Mouse (Mus musculus): ENCODE data around the gene Traf3ip1.
A peak's percentile ranks its signal among the peaks of the same experiment; 100 is the strongest.
"Not testable (repeated sequence)": the region's sequence is repeated elsewhere in the genome, so short reads cannot be mapped to it uniquely, and the experiment has no call there.

Traf3ip1 gene

GRCm38 (mm10) chr1:91466186-91466585 is 28.3 kb upstream of the Traf3ip1 start:
- DNase-seq: peak; percentile 67

GRCm38 (mm10) chr1:91469888-91470419 is 24.5 kb upstream of the Traf3ip1 start:
- no peak for DNase-seq

GRCm38 (mm10) chr1:91478145-91478544 is 16.3 kb upstream of the Traf3ip1 start:
- not testable (repeated sequence) for DNase-seq

GRCm38 (mm10) chr1:91478958-91479357 is 15.5 kb upstream of the Traf3ip1 start:
- DNase-seq: no peak

DNA sequence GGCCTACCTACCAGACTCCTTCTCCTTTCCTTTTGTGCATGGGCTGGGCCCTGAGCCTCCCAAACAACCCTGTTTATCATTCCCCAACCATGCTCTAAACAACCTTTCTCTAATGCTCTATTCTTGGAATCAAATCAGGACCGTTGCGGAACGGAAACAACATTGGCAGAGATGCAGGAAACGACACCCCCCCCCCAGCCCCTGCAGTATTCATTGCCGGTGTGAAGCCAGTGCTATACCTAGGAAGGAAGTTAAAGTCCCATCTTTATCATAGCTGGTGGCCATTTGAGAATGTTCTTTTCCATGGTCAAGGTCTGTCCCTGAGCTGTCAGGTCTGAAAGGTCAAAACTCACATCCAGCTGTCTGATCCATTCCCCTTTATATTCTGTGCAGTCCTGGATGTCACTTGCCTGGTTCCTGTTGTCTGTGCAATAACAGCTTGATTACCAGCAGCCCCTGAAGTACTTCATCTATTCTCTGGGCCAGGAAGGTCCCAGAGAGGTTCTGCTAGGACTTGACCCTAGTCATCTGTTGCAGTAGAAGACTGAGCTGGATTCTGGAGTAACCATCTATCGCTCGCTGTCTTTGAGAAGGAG is 11.7 kb upstream of the Traf3ip1 start:
- no peak for DNase-seq

GRCm38 (mm10) chr1:91483304-91484010 is 11.0 kb upstream of the Traf3ip1 start:
- peak; percentile 87 for DNase-seq

GRCm38 (mm10) chr1:91484011-91484346 is 10.5 kb upstream of the Traf3ip1 start:
- DNase-seq: peak; percentile 34

DNA sequence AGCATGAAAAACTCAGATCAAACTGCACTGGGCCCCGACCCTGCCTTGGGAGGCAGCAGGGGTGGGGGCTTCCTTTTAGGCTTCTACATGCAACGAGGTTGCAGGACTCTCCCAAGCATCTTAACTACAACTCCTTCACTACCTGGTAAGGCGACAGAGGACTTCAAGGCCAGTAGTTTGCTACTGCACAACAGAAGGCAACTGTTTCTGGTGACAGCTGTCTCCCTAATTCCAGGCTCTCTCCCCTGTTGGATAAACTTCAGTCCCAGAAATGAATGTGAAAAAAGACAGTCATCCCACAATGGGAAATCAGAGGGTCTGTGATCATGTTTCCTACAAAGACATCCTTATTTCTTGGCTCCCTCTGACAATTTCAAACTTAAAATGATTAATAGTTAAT is 9.0 kb upstream of the Traf3ip1 start:
- DNase-seq: no peak

DNA sequence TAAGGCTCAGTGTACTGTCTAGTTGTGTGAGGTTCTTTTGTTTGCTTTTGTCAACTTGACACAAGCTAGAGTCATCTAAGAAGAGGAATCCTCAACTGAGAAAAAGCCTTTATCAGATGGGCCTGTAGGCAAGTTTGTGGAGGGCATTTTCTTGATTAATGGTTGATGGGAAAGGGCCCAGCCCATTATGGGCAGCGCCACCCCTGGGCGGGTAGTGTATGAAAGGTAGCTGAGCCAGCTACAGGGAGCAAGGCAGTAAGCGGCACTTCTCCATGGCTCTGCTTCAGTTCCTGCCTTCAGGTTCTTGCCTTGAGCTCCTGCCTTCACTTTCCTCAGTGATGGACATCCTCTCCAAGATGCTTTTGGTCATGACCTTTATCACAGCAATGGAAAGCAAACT is 8.3 kb upstream of the Traf3ip1 start:
- no peak for DNase-seq

DNA sequence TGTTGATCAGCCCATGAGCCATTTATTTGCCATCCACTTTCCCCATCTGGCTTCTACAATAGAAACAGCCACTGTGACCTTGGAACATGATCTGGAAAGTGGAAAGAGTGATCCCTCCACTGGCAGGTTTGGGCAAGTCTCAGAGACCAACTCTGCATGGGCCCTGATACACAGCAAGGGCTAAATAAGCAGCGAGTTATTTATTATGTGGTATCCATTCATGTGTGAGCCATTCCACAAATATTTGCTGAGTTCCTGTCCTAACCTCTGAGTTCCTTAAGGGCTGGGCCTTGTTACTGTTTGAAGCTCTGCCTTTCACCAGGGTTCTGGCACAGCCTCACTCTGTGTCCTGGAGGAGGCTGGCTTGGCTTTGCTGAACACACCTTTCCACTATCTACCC is 4.1 kb upstream of the Traf3ip1 start:
- DNase-seq: peak; percentile 34

- no peak for DNase-seq
These were observed 1.7 kb upstream of the Traf3ip1 start for GRCm38 (mm10) chr1:91492740-91493139.

GRCm38 (mm10) chr1:91493938-91494337 is 509 bp upstream of the Traf3ip1 start:
- DNase-seq: no peak

DNA sequence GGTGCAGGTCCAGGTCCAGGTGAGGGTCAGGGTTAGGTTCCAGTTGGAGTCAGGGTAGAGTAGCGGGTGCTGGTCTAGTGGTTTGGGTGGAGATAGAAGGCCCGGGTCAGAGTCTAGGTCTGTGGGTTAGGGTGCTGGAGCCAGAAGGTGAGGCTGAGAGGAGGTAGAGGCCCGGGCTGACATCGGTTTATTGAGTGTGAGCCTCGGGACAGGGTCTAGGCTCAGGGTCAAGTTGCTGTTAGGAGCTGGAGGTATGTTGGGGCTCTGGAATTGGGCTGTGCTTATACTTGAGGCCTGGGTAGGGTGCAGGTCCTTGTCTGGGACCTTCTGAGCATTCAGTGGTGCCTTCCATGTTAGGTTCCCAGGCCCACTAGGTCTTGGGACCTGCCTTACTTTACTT is 874 bp downstream of the Traf3ip1 start:
- peak; percentile 9 for DNase-seq

GRCm38 (mm10) chr1:91498579-91498978 is 4.1 kb downstream of the Traf3ip1 start:
- DNase-seq: no peak

GRCm38 (mm10) chr1:91504615-91505014 is 10.2 kb downstream of the Traf3ip1 start:
- DNase-seq: no peak

GRCm38 (mm10) chr1:91514916-91515315 is 20.5 kb downstream of the Traf3ip1 start:
- DNase-seq: no peak

DNA sequence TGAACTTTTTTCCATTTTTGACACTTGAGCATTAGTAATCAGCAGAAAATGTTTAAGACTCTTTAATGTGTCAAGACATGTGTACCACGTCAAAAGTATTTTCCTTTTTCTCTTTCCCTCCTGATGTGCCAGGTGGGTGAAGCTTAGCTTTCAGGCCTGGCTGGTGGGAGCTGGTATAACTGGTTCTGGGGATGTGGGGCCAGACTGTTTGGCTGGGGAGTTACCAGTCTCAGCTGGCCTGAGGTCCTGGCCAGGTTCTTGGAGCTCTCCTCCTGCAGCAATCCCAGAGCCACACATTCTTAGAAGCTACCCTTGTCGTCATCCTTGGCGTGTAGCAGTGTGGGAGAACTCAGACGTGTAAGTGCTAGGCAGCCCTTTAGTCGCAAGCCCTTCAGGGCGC is 21.2 kb downstream of the Traf3ip1 start:
- no peak for DNase-seq

DNA sequence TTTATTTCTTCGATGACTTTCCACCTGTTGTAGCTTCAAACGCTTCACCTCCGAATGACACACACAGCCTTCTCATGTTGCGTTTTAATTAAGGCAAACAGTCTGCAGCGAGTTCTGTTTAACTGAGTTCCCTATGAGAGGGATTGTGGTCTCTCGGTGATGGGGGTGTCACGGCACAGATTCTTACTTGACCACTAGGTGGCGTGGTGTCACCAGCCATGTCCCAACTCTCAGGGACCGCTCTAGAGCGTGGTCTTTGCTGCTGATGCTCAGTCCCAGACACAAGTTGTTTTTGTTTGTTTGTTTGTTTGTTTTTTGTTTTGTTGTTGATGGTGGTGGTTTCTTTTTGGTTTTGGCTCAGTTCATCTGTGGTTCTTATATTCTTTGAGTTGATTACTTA is 29.3 kb downstream of the Traf3ip1 start:
- DNase-seq: peak; percentile 53

GRCm38 (mm10) chr1:91525838-91526237 is 31.4 kb downstream of the Traf3ip1 start:
- DNase-seq: no peak

DNA sequence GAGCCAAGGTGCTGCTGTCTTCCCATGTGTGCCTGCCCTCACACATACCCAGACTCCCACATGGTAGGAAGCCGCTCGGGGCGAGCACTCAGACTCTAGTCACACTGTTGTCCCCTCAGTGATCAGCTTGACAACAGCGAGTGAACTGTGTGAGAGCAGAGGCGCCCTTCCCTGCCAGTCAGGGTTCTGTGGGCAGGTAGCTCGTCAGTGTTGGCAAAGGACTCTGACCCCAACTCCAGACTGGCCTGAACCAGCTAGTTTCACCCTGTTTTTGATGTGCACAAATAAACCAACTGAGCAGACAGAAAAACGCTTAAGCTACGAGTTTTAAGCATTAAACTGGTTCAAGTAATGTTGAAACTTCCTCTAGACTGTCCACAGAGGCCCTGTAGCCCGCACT is 35.7 kb downstream of the Traf3ip1 start:
- DNase-seq: peak; percentile 69

DNA sequence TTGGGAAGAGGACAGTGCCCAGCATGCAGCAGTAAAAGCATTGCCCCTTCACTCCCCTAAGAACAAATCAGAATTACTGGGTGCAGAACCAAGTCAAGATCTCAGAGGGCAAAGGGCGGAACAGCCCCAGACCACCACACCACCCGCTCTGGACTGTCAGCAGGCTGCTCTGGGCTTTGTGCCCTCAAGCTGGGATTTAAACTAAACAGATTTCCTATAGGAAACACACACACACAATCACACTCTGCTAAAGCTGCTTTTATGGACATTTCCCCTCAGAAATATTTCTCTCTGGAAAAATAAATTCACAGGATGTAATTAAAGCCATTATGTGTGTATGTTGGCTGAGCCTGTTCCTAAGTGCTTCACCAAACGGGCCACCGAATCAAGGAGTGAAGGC is 37.8 kb downstream of the Traf3ip1 start:
- no peak for DNase-seq

GRCm38 (mm10) chr1:91532892-91533291 is 38.4 kb downstream of the Traf3ip1 start:
- DNase-seq: no peak

DNA sequence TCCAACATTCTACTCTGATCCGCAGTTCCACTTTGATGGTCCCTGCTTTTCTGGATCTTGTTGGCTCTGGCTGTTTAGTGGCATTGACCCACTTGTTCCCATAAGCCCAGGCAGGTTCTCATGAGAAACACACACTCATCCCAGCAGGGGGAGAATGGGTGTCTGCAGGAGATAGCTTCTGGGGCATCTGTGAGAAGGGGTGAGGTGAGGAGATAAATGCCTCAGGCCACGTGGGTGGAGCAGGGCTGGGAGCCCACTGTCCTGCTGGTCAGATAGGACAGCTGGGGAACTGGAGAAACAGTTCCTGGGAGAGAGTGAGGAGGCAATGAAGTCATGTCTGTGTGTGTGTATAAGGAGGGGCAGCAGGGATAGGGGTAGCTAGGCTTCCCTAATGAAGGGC is 39.0 kb downstream of the Traf3ip1 start:
- DNase-seq: no peak

DNA sequence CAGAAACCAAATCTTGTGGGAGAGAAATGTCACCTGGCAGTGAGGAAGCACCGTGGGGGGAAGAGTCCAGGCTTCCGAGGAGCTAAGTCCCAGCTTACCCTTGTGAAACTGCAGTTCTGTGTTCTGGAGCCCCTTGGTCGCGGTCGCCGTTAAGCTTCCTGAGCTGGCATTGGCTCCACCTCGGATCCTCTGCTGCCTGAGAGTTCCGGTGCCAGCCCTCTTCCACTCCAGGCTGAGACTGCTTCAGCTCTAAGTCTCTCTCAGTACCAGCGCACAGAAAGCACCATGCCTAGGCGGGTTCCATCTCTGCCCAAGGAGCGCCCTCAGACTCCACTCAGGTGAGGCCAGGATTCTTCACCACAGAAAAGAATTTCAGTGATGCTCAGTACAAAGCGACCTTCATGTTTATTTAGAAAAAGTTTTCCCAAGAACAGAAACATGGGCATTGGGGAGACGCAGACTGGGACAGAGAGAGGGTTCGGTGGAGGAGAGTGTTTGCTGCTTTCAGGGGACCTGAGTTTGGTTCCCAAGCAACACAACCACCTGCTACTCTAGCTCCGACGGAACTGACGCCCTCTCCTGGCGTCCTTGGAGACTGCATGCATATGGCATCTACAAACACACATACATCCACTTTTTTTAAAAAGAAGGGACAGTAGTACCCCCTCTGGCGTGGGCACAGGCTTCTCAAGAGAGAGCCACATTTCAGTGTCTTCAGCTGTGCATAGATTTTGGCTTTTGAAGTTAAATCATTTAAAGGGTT is 39.7 kb downstream of the Traf3ip1 start:
- DNase-seq: no peak

Measured in kidney, adult 18-20 months (tissue).